Mouse (Mus musculus) cerebellum, adult (tissue): ENCODE measurements around the gene Grid2.

Experiments used
- ATAC-seq: cut with Nextera tagmentation; 2 replicates; pipeline ENCODE4 v1.9.2; 2017; ENCODE audit warnings: mild to moderate bottlenecking, moderate library complexity, mixed read lengths; ENCODE audit not compliant: insufficient number of reproducible peaks, low FRiP score, low TSS enrichment

Gene Grid2

DNA sequence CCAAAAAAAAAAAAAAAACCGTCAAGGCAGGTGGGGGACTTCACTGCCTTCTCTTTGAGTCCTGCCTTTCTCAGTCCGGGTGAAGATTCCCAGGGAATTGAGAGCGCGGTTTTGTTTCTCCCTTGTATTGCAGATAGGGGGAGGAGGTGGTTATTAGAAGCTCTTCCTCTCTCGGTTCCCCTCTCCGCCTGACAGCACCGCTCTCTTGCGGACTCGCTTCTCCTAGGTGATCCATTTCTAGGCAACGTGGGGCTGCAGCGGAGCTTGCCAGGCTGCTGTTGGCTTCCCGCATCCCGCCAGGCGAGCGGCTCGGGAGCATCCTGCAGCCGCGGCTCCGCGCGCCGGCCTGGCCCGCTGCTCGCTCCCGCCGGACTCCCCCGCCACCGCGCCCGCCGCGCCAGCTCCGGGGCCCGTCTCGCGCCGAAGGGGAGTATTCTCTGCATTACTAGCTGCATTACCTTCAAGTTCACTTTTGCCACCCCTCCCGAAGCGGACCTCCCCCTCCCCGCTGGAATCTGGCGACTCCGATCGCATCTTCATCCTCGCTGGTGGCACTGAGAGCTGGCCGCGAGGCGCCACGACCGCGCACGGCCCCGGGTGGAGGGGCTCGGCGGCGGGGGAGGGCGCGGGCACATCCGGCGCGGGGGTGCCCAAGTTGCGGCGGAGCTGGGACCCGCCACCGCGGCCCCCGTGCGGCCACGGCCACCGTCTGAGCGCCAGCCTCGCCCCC is at the start of gene Grid2:
Grid2 (plus strand) TSS at position 51 of the 730 bp plus-strand sequence.
- peak; percentile 75 for ATAC-seq

- no peak for ATAC-seq
Measured at GRCm38 (mm10) chr6:63250738-63251137, 4.9 kb upstream of the Grid2 start.

- peak; percentile 57 for ATAC-seq
Measured at GRCm38 (mm10) chr6:63256556-63257405, 1.1 kb downstream of the Grid2 start.

- peak; percentile 62 for ATAC-seq
Measured at GRCm38 (mm10) chr6:63257406-63257845, 1.8 kb downstream of the Grid2 start.

- peak; percentile 21; the same call in 1 of the 2 replicates for ATAC-seq
Measured at GRCm38 (mm10) chr6:63257876-63258275, 2.2 kb downstream of the Grid2 start.

- ATAC-seq: no peak
Measured at GRCm38 (mm10) chr6:63259764-63260163, 4.1 kb downstream of the Grid2 start.

- 0 out of 2 replicates have a peak, but pooled peaks have one; percentile 26 for ATAC-seq
Measured at GRCm38 (mm10) chr6:63284419-63284818, 28.7 kb downstream of the Grid2 start.

DNA sequence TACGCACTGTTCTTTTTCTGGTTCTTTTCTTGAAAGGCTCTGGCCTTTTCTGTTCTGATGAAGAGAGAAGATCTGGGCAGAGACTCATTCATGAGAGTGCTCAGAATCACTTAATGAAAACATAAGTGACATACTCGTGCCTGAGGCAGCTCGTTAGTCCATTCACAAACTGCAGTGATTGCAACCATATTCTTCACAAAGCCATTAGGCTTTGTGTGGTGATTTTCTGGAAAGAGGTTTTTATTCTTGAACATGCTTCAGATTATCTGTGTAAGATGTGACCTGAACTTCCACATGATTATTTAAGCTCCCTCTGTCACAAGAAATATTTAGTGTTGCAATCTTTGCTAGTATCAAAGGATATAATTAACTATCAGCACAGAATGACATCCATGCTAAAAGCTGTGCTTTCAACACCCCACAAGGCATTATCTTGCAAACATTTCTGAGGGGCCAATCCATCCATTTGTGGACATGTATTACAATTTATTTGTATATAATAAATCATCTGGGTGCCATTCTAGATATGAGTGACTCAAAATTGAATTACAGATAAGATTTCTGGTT is 86.8 kb downstream of the Grid2 start:
- ATAC-seq: no peak

DNA sequence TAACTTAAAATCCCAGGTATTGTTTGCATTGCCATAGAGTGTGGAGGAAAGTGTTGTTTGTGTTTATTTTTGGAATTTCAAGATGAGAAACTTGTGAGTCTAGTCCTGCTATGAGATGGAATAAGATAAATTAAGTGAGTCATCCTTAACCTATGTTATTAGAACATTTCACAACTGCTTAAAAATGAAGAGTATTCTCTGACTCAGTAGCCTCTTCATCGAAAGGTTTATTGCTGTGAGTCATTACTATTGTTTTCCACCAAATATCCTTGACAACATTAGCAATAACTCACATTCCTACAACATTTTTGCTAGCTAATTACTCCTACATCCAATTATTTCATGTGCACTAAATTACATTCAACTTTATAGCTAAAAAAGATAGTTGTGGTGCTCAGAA is 91.3 kb downstream of the Grid2 start:
- ATAC-seq: no peak

- peak; percentile 49; the same call in 1 of the 2 replicates for ATAC-seq
Measured at GRCm38 (mm10) chr6:63381061-63381611, 125.5 kb downstream of the Grid2 start.

GRCm38 (mm10) chr6:63401698-63402097 is 146.0 kb downstream of the Grid2 start:
- peak; percentile 81; the same call in 1 of the 2 replicates for ATAC-seq

GRCm38 (mm10) chr6:63417534-63417933 is 161.9 kb downstream of the Grid2 start:
- ATAC-seq: 0 out of 2 replicates have a peak, but pooled peaks have one; percentile 64

GRCm38 (mm10) chr6:63432751-63433150 is 177.1 kb downstream of the Grid2 start:
- ATAC-seq: no peak

DNA sequence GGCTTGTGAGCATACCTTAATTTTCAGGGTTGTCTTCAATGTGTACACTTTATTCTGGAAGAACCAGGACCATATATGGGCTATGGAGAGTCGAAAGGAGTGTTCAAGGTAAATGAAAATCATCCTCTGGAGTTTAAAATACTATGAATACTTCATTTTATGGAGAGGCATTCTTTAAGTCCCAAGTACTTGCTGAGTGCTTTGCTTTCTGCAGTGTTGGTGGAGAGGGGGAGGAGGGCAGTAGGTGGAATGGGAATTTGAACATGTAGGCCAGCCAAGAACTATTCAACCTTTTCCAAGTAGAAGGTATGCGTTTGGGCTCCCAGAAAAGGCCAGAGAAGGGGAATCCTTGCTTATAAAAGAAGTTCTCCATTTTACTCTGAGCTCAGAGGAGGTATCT is 192.5 kb downstream of the Grid2 start:
- ATAC-seq: no peak

GRCm38 (mm10) chr6:63482141-63482540 is 226.5 kb downstream of the Grid2 start:
- no peak; the same call in 1 of the 2 replicates for ATAC-seq

- no peak for ATAC-seq
Measured at GRCm38 (mm10) chr6:63515016-63515415, 259.3 kb downstream of the Grid2 start.

- ATAC-seq: no peak
Measured at GRCm38 (mm10) chr6:63515957-63516356, 260.3 kb downstream of the Grid2 start.

DNA sequence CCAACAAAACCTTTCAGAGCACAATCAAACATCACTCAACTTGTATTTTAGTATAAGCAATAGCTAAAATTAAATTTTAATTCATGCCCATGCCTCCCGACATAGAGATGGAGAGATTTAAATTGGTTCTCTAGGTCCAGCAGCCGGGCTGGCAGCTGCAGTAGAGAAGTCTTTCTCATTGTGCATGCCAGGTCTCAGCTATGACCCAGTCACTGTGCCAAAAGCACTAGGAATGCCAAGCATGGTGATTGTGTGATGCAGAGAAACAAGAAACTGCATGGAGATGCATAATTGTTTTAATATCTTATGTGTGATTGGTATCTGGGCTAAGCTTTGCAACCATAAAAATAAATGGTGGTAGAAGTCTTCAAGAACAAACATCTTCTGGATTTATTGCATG is 276.1 kb downstream of the Grid2 start:
- ATAC-seq: peak; percentile 92

DNA sequence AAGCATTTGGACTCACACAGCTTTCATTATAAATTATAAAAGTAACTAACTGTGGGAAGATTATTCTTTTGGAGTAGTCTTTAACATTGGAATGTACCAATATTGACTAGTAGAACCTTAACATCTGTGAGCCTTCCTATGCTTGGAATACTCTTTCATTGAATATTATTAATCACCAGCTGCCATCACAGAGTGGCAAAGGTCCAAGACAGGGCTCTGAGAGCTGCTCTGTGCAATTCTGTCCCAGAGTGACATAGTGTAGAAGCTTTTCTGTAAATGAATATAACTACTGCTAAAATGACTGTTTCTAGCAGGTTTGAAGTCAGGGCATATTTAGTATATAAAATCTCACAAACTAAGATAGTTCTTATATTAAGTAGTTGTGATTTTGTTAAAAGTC is 277.2 kb downstream of the Grid2 start:
- ATAC-seq: no peak

- ATAC-seq: no peak
Measured at GRCm38 (mm10) chr6:63547741-63548140, 292.1 kb downstream of the Grid2 start.
